Mouse (Mus musculus): Measurements from ENCODE around the gene Efr3b. TPM values are rescaled to one million over a fixed set of nuclear protein-coding genes. Genes with fewer than 3 reads are reported as not detected.
A peak's percentile ranks its signal among the peaks of the same experiment; 100 is the strongest.

The Efr3b gene
- polyA plus RNA-seq, 1 experiment from 2014 or later = 34.7 TPM

DNA sequence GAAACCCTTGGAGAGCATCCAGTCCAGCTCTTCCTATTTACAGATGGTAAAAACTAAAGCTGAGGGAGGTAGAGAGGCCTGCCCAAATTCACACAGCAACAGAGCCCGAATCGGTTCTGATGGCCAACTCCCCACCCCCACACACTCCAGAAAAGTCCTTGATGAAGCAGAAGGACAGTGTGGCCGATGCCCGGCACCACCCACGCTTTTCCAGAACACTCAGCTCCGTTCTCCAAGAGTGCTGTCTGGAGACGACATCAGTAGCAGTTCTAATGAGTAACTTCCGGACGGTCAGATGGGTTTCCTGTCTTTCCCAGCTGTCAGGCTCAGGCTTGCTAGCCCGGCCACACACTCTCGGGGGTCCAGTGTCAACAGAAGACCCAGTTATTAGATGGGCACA lies 10.2 kb downstream of the Efr3b start:
- no peak overlapping the region for H3K4me2 ChIP-seq (replicated peaks)
- WGBS = 82% methylated on average over 11 of the region's 11 CpGs
- no peak overlapping the region for H3K9ac ChIP-seq
- no peaks in the 10 kb centered on the region for H3K9me3 ChIP-seq
- H3K36me3 ChIP-seq = no peaks in the 10 kb centered on the region
- H3K27ac ChIP-seq = no peak overlapping the region
- no peak for ATAC-seq (ENCODE audit: low FRiP score, low read depth)
- no peaks in the 10 kb centered on the region for H3K4me1 ChIP-seq
- H3K4me3 ChIP-seq = no peak overlapping the region
- no peaks in the 10 kb centered on the region for H3K27me3 ChIP-seq (replicated peaks)

DNA sequence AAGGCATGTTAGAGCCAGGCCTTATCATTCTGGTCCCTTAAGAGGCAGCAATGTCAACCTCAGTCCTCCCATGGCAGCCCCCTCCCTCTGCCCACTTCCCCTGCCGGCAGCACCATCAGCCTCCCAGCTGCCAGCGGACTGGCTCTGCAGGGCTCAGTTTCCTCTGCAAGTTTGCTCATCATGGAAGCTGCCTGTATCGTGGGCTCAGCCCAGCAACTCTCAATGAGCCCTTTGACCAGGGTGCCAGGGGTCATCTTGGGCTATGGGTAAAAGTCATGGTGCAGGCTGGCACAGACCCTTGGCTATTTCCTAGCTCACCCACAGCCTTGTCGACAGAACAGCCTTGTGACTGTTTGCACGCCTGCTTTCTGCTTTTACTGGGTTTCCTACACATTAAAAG lies 14.4 kb downstream of the Efr3b start:
- no peak overlapping the region for H3K4me2 ChIP-seq (replicated peaks)
- no peak overlapping the region for H3K9ac ChIP-seq
- no peaks in the 10 kb centered on the region for H3K36me3 ChIP-seq
- 75% methylated on average over 5 of the region's 5 CpGs for WGBS
- H3K27ac ChIP-seq = 0 out of 2 replicates have a peak overlapping the region, but pooled peaks have one; percentile 1
- no peaks in the 10 kb centered on the region for H3K9me3 ChIP-seq
- no peaks in the 10 kb centered on the region for H3K27me3 ChIP-seq (replicated peaks)
- H3K4me1 ChIP-seq = peaks cover 6% of the 10 kb centered on the region; the same call in 1 of the 2 replicates
- no peak for ATAC-seq (ENCODE audit: low FRiP score, low read depth)
- H3K4me3 ChIP-seq = no peak overlapping the region

DNA sequence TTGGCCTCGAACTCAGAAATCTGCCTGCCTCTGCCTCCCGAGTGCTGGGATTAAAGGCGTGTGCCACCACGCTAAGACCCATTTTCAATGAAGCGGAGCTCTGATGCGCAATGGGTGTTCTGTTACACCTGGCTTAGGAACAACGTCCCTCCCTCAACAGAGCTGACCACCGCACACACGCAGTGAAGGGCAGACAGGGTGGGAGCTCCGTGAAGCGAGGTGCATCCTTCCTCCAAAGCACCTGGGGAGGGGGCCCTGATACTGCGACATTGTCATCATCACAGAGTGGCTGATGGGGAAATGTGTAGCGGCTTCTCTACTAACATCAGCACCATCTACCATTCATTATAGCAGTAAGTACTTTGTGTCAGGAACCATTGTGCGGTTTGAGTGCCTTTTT lies 15.2 kb downstream of the Efr3b start:
- Histone ChIP-seq H3K27ac (no peak overlapping the region), H3K4me3 (no peak overlapping the region), H3K9ac (no peak overlapping the region), H3K4me2 (replicated peaks) (no peak overlapping the region), H3K9me3 (no peaks in the 10 kb centered on the region), H3K36me3 (no peaks in the 10 kb centered on the region), H3K27me3 (replicated peaks) (no peaks in the 10 kb centered on the region), H3K4me1 (peaks cover 6% of the 10 kb centered on the region; the same call in 1 of the 2 replicates)
- no peak for ATAC-seq (ENCODE audit: low FRiP score, low read depth)
- 94% methylated on average over 14 of the region's 14 CpGs for WGBS

DNA sequence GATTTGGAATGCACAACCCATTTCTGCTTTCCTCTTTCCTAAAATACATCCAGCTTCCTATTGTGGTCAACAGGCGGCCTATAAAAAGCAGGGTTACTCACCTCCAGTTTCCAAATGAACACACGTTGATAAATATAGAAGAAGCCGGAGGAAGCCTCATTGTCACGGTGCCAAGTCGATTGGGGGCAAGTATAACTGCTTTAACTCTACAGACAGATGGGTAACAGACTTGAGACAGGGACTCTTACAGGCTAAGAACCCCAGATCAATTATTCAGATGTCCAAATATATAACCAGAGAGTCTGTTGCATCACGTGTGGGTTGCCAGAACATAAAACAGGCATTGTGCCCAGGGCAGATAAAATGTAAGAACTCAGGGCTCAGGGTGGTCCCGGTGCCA lies 15.9 kb downstream of the Efr3b start:
- Histone ChIP-seq H3K27me3 (replicated peaks) (no peaks in the 10 kb centered on the region), H3K4me2 (replicated peaks) (no peak overlapping the region), H3K27ac (no peak overlapping the region), H3K4me3 (no peak overlapping the region), H3K36me3 (no peaks in the 10 kb centered on the region), H3K4me1 (peaks cover 6% of the 10 kb centered on the region; the same call in 1 of the 2 replicates), H3K9me3 (no peaks in the 10 kb centered on the region), H3K9ac (no peak overlapping the region)
- ATAC-seq (ENCODE audit: low FRiP score, low read depth) = no peak
- WGBS = 85% methylated on average over 7 of the region's 7 CpGs

DNA sequence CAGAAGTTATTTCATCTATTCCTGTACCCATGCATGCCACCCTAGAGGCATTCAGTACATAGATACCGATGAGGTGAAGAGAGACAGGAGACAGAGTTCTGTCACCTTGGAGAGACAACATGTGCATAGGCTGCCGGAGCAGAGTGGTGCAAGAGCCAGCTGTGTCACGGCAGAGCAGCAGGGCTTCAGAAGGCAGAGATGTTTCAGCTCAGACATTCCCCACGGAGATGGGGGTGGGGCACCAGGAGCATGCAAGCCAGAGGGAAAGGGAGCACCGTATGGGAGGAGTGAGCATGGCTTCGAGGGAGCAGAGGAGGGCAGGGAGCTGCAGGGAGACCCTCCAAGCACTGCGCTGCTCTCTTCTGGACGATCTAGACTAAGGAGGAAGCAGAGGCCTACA lies 18.2 kb downstream of the Efr3b start:
- WGBS = 54% methylated on average over 8 of the region's 8 CpGs
- no peak overlapping the region for H3K4me3 ChIP-seq
- no peaks in the 10 kb centered on the region for H3K27me3 ChIP-seq (replicated peaks)

DNA sequence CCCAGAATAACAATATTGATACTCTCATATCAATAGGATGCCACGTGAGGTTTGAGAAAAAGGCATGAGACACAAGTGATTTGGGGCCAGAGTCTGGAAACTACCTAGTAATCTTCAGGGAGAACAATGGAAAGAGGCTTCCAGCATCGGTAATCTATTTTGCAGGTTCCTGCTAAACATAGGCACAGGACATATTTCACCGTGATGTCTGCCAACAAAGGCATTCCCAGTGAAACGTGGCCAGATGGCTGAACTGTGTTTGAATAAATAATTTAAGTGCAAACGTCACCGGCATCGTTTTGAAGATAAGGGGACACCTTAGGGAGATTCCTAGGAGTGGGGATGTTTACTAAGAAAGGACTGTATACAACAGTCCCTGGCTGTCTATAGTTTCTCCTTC lies 22.4 kb downstream of the Efr3b start:
- H3K27ac ChIP-seq = no peak overlapping the region
- ATAC-seq (ENCODE audit: low FRiP score, low read depth) = no peak
- WGBS = 37% methylated on average over 7 of the region's 7 CpGs
- peaks cover 6% of the 10 kb centered on the region for H3K4me1 ChIP-seq
- H3K27me3 ChIP-seq (replicated peaks) = no peaks in the 10 kb centered on the region
- H3K4me2 ChIP-seq (replicated peaks) = no peak overlapping the region
- no peaks in the 10 kb centered on the region for H3K36me3 ChIP-seq
- H3K9ac ChIP-seq = no peak overlapping the region
- no peak overlapping the region for H3K4me3 ChIP-seq
- no peaks in the 10 kb centered on the region for H3K9me3 ChIP-seq

More for the DNA sequence above, 18.2 kb downstream of the Efr3b start:
- Histone ChIP-seq H3K36me3 (no peaks in the 10 kb centered on the region), H3K9me3 (no peaks in the 10 kb centered on the region), H3K27ac (no peak overlapping the region), H3K9ac (no peak overlapping the region), H3K4me2 (replicated peaks) (no peak overlapping the region), H3K4me1 (peaks cover 6% of the 10 kb centered on the region)
- no peak for ATAC-seq (ENCODE audit: low FRiP score, low read depth)

DNA sequence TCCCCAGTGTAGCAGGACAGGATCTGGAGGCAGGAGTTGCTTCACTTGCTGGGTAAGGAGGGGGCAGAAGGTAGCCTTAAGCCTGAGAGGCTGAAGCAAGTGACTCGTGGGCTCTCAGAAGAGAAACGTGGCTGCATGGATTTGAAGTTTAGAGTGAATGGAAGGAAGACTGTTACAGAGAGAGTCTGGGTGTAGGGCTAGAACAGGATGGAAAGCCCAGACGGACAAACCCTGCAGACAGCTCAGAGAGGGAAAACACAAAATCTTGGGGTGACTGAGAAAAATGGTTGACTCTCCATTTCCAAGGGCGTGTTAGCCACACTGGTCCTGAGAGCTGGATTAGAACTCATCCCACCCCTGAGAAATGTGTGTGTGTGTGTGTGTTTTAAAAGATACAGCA lies 23.0 kb downstream of the Efr3b start:
- 69% methylated on average over 4 of the region's 4 CpGs for WGBS
- ATAC-seq (ENCODE audit: low FRiP score, low read depth) = no peak
- Histone ChIP-seq H3K4me2 (replicated peaks) (no peak overlapping the region), H3K9ac (no peak overlapping the region), H3K27me3 (replicated peaks) (no peaks in the 10 kb centered on the region), H3K4me3 (no peak overlapping the region), H3K9me3 (no peaks in the 10 kb centered on the region), H3K4me1 (peaks cover 6% of the 10 kb centered on the region), H3K27ac (no peak overlapping the region), H3K36me3 (no peaks in the 10 kb centered on the region)

DNA sequence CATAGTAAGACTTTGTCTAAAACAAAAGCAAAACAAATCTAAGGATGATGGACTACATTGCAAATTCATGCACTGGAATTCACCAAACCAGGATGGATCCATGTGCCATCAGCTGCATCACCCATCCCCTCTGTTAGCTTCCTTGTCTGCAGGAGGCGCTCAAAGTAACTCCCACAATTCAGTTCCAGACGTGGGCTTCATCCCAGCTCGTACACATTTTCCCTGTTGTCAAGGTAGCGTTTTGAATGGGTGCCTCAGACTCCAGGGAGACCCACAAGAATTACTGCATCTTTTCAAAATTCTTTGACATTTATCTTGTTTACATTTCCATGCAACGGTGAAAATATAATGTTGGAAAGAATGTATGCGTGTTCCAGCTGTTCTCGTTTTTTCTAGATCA lies 23.5 kb downstream of the Efr3b start:
- WGBS = 70% methylated on average over 7 of the region's 7 CpGs
- Histone ChIP-seq H3K27ac (no peak overlapping the region), H3K9me3 (no peaks in the 10 kb centered on the region)

DNA sequence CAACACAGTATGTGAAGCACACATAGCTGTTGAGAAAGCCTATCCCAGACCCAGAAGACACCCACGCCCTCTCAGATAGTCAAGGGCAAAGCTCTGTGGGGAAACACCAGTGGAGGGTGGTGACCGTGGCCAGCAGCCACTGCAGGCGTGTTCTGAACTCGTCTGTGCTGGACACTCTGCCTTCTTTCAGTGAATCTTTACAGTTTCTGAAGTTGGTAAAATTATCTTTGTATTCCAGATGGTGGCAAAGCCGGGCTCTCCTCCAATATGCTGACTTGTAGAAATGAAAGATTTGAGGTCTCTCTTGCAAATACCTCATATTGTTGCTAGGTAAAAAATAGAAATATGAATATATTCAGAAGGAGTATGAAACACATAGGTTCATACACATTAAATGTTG lies 27.0 kb downstream of the Efr3b start:
- WGBS = 91% methylated on average over 5 of the region's 5 CpGs
- peaks cover 24% of the 10 kb centered on the region for H3K4me1 ChIP-seq

More for the DNA sequence above, 23.5 kb downstream of the Efr3b start:
- H3K27me3 ChIP-seq (replicated peaks) = no peaks in the 10 kb centered on the region
- H3K4me1 ChIP-seq = peaks cover under 1% of the 10 kb centered on the region; the same call in 1 of the 2 replicates
- H3K4me3 ChIP-seq = no peak overlapping the region
- no peaks in the 10 kb centered on the region for H3K36me3 ChIP-seq
- no peak overlapping the region for H3K4me2 ChIP-seq (replicated peaks)
- no peak overlapping the region for H3K9ac ChIP-seq
- no peak for ATAC-seq (ENCODE audit: low FRiP score, low read depth)

DNA sequence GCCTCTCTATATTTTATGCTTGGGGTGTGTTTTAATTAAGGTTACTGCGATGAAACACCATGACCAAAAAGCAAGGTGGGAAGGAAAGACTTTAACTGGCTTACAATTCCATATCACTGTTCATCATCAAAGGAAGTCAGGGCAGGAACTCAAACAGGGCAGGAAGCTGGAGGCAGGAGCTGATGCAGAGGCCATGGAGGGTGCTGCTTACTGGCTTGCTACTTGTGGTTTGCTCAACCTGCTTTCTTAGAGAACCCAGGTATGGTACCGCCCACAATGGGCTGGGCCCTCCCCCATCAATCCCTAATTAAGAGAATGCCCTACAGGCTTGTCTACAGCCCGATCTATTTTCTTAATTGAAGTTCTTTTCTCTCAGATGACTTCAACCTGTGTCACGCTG lies 27.4 kb downstream of the Efr3b start:
- Histone ChIP-seq H3K36me3 (no peaks in the 10 kb centered on the region), H3K4me2 (replicated peaks) (no peak overlapping the region), H3K9me3 (no peaks in the 10 kb centered on the region), H3K9ac (no peak overlapping the region), H3K4me3 (no peak overlapping the region), H3K27me3 (replicated peaks) (no peaks in the 10 kb centered on the region), H3K27ac (no peak overlapping the region), H3K4me1 (peaks cover 28% of the 10 kb centered on the region)
- WGBS = 89% methylated on average over 4 of the region's 4 CpGs
- ATAC-seq (ENCODE audit: low FRiP score, low read depth) = no peak

More for the DNA sequence above, 27.0 kb downstream of the Efr3b start:
- no peak overlapping the region for H3K27ac ChIP-seq
- no peak overlapping the region for H3K4me2 ChIP-seq (replicated peaks)
- no peaks in the 10 kb centered on the region for H3K36me3 ChIP-seq
- no peak overlapping the region for H3K9ac ChIP-seq
- H3K4me3 ChIP-seq = no peak overlapping the region
- no peak for ATAC-seq (ENCODE audit: low FRiP score, low read depth)
- no peaks in the 10 kb centered on the region for H3K9me3 ChIP-seq
- no peaks in the 10 kb centered on the region for H3K27me3 ChIP-seq (replicated peaks)

DNA sequence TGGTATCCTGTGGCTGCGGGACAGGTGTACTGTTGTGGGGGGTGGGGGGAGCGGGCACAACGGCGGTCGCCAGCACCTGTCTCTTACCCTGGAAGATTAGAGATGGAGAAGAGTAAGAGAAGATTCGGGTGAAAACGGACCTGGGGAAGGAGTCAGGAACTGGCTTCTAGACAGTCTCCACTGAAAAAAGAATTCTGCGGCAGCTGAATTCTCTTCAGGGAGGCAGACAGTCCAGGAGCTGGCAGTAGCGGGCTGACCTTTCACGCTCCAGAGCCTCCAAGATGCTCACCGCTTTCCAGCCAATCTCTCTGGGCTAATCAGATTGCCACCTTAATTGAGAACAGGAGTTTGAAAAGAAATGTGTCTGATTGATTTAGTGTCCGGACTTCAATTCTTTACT lies 30.0 kb downstream of the Efr3b start:
- no peaks in the 10 kb centered on the region for H3K27me3 ChIP-seq (replicated peaks)
- no peak overlapping the region for H3K4me3 ChIP-seq
- peaks cover 33% of the 10 kb centered on the region for H3K4me1 ChIP-seq
- H3K27ac ChIP-seq = no peak overlapping the region
- 55% methylated on average over 12 of the region's 12 CpGs for WGBS
- no peak overlapping the region for H3K4me2 ChIP-seq (replicated peaks)
- H3K9me3 ChIP-seq = no peaks in the 10 kb centered on the region
- H3K36me3 ChIP-seq = no peaks in the 10 kb centered on the region; the same call in 1 of the 2 replicates
- no peak for ATAC-seq (ENCODE audit: low FRiP score, low read depth)
- no peak overlapping the region for H3K9ac ChIP-seq

DNA sequence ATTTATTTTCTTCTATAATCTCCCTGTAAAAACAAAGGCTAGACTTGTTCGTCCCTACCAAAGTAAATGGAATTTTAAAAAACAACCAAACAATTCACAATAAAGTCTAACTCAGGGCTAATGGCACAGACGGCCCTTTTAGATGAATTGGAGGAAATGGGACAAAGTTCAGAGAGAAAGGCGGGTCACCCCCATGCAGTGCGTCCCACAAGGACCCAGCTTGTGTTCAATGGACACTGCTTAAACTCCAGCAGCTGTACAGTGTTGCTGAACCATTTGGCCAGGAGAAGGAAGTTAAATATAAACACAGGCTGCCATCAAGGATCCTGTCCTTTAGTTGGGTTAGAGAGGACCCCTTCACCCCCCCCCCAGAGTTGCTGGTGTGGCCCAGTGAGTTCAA lies 30.9 kb downstream of the Efr3b start:
- no peak overlapping the region for H3K27ac ChIP-seq
- no peak for ATAC-seq (ENCODE audit: low FRiP score, low read depth)
- 42% methylated on average over 4 of the region's 4 CpGs for WGBS

DNA sequence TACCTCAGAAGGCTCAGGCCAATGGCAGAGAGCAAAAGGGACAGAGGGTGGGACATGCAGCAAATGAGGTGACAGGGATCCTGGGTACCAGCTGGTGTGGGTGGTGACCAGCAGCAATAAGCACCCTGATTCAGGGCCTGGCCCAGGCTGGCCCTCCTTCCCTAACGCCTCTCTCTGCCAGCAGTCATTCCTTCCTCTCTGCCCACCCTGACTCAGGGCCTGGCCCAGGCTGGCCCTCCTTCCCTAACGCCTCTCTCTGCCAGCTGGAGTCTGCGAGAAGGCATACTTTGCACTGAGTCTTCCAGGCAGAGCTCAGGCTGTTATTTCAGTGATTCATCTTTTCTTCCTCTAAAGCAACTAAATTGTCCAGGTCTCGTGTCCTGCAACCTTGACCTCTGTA lies 31.5 kb downstream of the Efr3b start:
- Histone ChIP-seq H3K4me3 (no peak overlapping the region), H3K9ac (no peak overlapping the region), H3K4me1 (peaks cover 33% of the 10 kb centered on the region), H3K27ac (no peak overlapping the region), H3K36me3 (no peaks in the 10 kb centered on the region; the same call in 1 of the 2 replicates), H3K4me2 (replicated peaks) (no peak overlapping the region), H3K27me3 (replicated peaks) (no peaks in the 10 kb centered on the region), H3K9me3 (no peaks in the 10 kb centered on the region)
- no peak for ATAC-seq (ENCODE audit: low FRiP score, low read depth)
- WGBS = 46% methylated on average over 4 of the region's 4 CpGs

More for the DNA sequence above, 30.9 kb downstream of the Efr3b start:
- no peak overlapping the region for H3K4me2 ChIP-seq (replicated peaks)
- H3K4me1 ChIP-seq = peaks cover 33% of the 10 kb centered on the region
- no peaks in the 10 kb centered on the region; the same call in 1 of the 2 replicates for H3K36me3 ChIP-seq
- H3K4me3 ChIP-seq = no peak overlapping the region
- no peaks in the 10 kb centered on the region for H3K27me3 ChIP-seq (replicated peaks)
- no peaks in the 10 kb centered on the region for H3K9me3 ChIP-seq
- no peak overlapping the region for H3K9ac ChIP-seq

Measured in neural tube, embryonic 12.5 days (tissue).